Mouse (Mus musculus) heart, adult 2 months (tissue): ENCODE results near the gene Ttll7.

Experiments used
- CTCF ChIP-seq: fragments of 200-600 bp; IDR thresholded peaks from 2 replicates; pipeline ENCODE4 v1.8.1; 2022; ENCODE audit warnings: antibody characterized with exemption, mild to moderate bottlenecking, moderate library complexity
- POLR2A ChIP-seq: fragments of 200-500 bp; IDR thresholded peaks from 2 replicates; pipeline ENCODE4 v1.6.1; 2011; ENCODE audit warnings: mild to moderate bottlenecking, low read depth, low read length, control low read depth; ENCODE audit not compliant: insufficient read depth

DNA sequence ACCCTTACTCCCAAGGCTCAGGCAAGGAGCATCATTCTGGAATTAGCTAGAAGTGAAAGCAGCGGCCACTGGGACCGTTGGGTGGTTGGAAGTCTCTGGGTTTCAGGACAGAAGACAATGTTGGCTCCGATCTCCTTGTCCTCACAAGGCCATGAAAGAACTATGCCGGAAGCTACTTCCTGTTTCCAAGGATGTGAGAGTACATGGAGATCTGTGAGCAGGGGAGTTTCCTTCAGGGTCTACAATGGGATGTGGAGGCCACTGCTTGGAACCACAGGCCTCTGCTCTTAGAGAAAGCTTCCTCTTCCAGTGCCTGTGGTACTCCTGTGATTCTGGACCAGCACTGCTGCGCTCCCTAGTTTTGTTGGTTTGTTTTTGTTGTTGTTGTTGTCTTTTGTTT, 5.9 kb upstream of the Ttll7 start:
- TF ChIP-seq CTCF: no peak
- peak; percentile 40; the same call in 1 of the 2 replicates for TF ChIP-seq POLR2A
